Mouse (Mus musculus): ENCODE results near the gene Atg16l2.

Gene Atg16l2

DNA sequence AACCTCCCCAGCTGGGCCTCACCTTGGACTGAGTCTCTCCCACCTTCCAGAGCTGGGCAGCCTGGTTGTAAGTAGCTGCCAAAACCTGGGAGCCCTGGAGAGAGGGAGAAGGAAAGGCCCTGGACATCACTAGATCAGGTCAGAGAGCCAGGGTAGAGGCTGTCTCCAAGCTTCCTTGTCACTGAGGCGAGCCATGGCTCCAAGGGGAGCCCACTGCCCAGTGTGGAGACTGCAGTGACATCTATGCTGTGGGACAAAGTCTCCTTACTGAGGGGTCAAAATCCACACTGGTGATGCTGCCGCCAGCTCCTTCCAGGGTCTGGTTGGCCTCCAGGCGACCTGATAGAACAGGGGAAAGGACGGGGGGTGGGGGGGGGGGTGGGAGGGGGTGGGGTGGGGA lies 10.0 kb downstream of the Atg16l2 start:
- DNase-seq (ENCODE audit: low spot score in 2 of 2), result no peak

- DNase-seq (ENCODE audit: low spot score in 2 of 2), result no peak
These were observed 10.4 kb downstream of the Atg16l2 start for GRCm38 (mm10) chr7:101291641-101292040.

GRCm38 (mm10) chr7:101291211-101291610 lies 10.8 kb downstream of the Atg16l2 start:
- DNase-seq (ENCODE audit: low spot score in 2 of 2), result no peak

- no peak for DNase-seq (ENCODE audit: low spot score in 2 of 2)
These were observed 11.7 kb downstream of the Atg16l2 start for GRCm38 (mm10) chr7:101290401-101290800.

- peak in 1 of 2 experiments; percentile 61 for DNase-seq (ENCODE audit: low spot score in 2 of 2)
These were observed 13.6 kb downstream of the Atg16l2 start for GRCm38 (mm10) chr7:101288436-101288835.

DNA sequence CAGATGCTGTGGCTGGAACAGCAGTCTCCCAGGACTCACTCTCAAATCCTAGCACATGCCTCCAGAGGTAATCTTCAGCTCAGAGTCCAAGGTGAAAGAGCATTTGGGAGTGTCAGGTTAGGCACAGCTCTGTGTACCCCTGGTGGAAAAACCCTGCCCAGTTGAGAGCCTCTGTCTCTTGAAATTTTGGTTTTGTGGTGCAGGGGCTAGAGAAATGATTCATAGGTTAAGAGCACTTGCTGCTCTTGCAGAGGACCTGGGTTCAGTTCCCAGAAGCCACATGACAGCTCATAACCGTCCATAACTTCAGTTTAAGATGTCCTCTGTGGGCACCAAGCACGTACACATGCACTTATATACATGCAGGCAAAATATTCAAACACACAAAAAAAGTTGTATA lies 14.2 kb downstream of the Atg16l2 start:
- peak in 1 of 2 experiments; percentile 12 for DNase-seq (ENCODE audit: low spot score in 2 of 2)

DNA sequence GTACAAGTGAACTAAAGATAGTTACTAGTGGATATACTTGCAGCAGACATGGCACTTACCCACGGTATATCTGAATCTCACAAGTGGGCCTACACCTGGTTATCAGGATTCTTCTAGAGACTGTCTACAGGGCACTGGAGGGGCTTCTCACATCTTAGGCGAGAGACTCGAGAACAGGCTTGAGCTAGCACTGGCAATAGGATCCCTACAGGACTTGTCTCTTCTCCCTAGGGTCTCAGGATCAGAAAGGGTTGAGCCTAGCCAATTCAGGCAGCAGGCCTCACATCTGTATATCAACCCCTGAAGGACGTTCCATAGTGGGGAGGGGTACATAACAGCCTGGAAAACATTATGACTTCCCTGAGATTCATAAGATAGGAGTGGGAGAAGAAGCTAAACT lies 15.2 kb downstream of the Atg16l2 start:
- DNase-seq (ENCODE audit: low spot score in 2 of 2), result no peak

DNA sequence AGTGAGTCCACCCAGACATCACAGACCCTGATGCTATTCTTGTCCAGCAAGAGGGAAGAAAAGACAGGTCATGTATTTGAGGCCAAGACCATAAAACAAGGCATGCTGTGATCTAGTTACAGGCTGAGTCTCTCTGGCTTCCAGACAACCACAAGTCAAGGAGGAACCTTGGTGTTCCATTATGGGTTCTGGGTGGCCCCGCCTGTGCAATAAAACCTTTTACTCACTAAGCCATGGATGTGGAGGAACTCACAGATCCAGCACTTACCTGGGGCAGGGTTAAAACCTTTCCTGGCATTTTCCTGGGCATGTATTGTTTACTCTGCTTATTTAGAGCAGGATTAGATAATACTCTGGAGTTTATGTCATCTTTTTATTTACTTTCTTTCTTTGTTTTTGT lies 17.5 kb downstream of the Atg16l2 start:
- DNase-seq (ENCODE audit: low spot score in 2 of 2), result no peak

- DNase-seq (ENCODE audit: low spot score in 2 of 2), result no peak
These were observed 19.3 kb downstream of the Atg16l2 start for GRCm38 (mm10) chr7:101282721-101283120.

- DNase-seq (ENCODE audit: low spot score in 2 of 2), result no peak
These were observed 29.4 kb downstream of the Atg16l2 start for GRCm38 (mm10) chr7:101272466-101273160.

- DNase-seq (ENCODE audit: low spot score in 2 of 2), result no peak
These were observed 30.4 kb downstream of the Atg16l2 start for GRCm38 (mm10) chr7:101271602-101272001.

DNA sequence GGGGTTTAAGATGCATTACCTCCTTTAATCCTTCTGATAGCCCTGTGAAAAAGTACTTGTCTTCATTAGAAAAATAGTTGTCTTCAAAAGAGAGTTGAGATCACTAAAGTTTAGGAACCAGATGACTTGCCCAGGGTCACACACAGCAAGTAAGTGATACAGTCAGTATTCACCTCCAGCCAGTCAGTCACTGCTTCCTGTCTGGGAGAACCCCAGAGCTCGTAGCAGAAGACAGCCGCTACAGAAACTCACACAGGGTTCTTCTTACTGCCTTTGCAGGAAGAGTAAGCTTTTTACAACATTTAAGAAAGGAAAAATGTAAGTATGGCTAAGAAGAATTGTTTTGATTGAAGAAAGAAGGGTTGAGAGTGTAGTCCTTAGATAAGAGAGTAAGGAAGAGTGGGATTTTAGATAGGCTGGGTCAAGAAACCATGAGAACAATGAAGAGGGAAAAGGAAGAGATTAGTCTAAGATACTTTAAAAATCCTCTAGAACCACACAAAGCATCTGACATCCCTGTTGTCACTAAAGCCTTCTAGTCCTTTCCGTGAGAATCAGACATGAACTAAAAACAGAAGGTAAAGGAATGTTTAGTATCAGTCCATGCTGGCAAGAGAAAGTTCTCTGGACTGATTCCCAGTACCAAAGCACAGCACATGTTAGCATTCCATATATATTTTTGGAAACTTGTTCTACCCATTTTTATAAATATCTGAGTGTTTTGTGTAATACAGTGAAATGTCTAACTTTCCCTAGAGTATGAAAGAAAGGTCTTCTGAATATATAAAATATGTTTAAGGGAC lies 34.4 kb downstream of the Atg16l2 start:
- DNase-seq (ENCODE audit: low spot score in 2 of 2), result peak in 1 of 2 experiments; percentile 54

DNA sequence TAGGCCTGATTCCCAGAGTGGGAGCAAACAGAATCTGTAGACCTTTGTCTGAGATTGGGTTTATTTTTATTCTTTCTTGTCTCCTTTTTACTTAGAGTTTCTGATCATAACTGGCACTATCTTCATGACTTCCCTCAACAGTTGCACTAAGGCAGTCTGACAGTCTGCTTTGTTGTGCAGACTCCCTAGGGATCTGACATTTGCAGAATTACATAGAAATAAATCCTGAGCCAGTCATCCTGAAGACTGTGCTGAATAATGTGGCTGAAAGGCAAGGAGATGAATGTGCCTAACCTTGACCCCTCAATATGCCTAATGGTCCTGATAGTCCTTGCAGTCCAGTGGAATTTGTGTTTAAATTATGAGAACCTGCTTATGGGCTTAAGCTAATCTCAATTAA lies 38.5 kb downstream of the Atg16l2 start:
- no peak for DNase-seq (ENCODE audit: low spot score in 2 of 2)

GRCm38 (mm10) chr7:101261941-101262546 lies 40.0 kb downstream of the Atg16l2 start:
- no peak for DNase-seq (ENCODE audit: low spot score in 2 of 2)

GRCm38 (mm10) chr7:101258482-101258881 lies 43.6 kb downstream of the Atg16l2 start:
- DNase-seq (ENCODE audit: low spot score in 2 of 2), result no peak

GRCm38 (mm10) chr7:101253071-101253470 lies 49.0 kb downstream of the Atg16l2 start:
- DNase-seq (ENCODE audit: low spot score in 2 of 2), result no peak

- no peak for DNase-seq (ENCODE audit: low spot score in 2 of 2)
These were observed 52.9 kb downstream of the Atg16l2 start for GRCm38 (mm10) chr7:101249173-101249572.

DNA sequence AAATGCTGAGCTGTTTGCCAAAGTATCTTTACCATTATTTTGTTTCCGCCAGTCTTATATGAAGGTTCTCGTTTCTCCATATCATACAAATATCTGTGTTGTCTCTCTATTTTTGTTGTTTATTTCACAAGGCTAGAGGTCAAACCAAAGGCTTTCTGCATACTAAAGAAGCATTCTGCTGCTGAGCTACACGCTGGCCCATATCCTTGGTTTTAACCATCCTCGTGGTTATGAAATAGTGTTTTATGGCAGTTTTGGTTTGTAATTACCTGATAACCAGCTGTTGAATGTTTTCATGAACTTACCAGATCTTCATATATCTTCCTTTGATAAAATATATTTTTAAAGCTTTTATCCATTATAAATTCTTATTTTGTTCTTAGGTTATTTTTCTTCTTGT lies 53.3 kb downstream of the Atg16l2 start:
- DNase-seq (ENCODE audit: low spot score in 2 of 2), result no peak

GRCm38 (mm10) chr7:101236712-101237473 lies 65.2 kb downstream of the Atg16l2 start:
- no peak for DNase-seq (ENCODE audit: low spot score in 2 of 2)

GRCm38 (mm10) chr7:101232716-101233115 lies 69.3 kb downstream of the Atg16l2 start:
- DNase-seq (ENCODE audit: low spot score in 2 of 2), result no peak

- DNase-seq (ENCODE audit: low spot score in 2 of 2), result no peak
These were observed 70.6 kb downstream of the Atg16l2 start for GRCm38 (mm10) chr7:101231458-101231857.

GRCm38 (mm10) chr7:101229336-101229735 lies 72.7 kb downstream of the Atg16l2 start:
- no peak for DNase-seq (ENCODE audit: low spot score in 2 of 2)
